ENCODE assay signal across 1 mouse cellular context in genomic region chr1:52142117-52142516, GRCm38 (mm10).
TF ChIP-seq lines count a peak whose summit lies in the region.

No protein-coding gene starts in this region.

TF ChIP-seq in CH12.LX, 34 proteins besides CTCF, POLR2A, EP300 and RAD21 (continued from another document):
- peak; percentile 71 for TF ChIP-seq MXI1 (IDR thresholded peaks at IDR 0.05; ENCODE audit: low read depth, low read length)
- TF ChIP-seq MAZ (IDR thresholded peaks at IDR 0.05; ENCODE audit: low read depth, low read length), result no peak
- TF ChIP-seq IRF4 (IDR thresholded peaks at IDR 0.05; ENCODE audit: low read depth, low read length), result no peak
- no peak for TF ChIP-seq ZNF384 (IDR thresholded peaks at IDR 0.05; ENCODE audit: low read depth, low read length)
- no peak for TF ChIP-seq USF1 (IDR thresholded peaks at IDR 0.05; ENCODE audit: low read depth, low read length)
- TF ChIP-seq CHD1 (IDR thresholded peaks at IDR 0.05; ENCODE audit: low read depth, low read length), result no peak
- TF ChIP-seq MAX (IDR thresholded peaks at IDR 0.05; ENCODE audit: low read length), result no peak
- no peak for TF ChIP-seq ELF1 (IDR thresholded peaks at IDR 0.05; ENCODE audit: low read depth, low read length)
- no peak for TF ChIP-seq NELFE (IDR thresholded peaks at IDR 0.05; ENCODE audit: low read depth, low read length)
- no peak for TF ChIP-seq TCF12 (IDR thresholded peaks at IDR 0.05; ENCODE audit: low read depth, low read length)
- TF ChIP-seq PAX5 (IDR thresholded peaks at IDR 0.05; ENCODE audit: low read length), result no peak
- no peak for TF ChIP-seq UBTF (IDR thresholded peaks at IDR 0.05; ENCODE audit: low read depth, low read length)
- no peak for TF ChIP-seq ZKSCAN1 (IDR thresholded peaks at IDR 0.05; ENCODE audit: borderline replicate concordance, low read depth, low read length)
- no peak for TF ChIP-seq JUN (IDR thresholded peaks at IDR 0.05; ENCODE audit: insufficient read depth, low read depth, low read length)
- 0 out of 2 replicates have a peak, but pooled peaks have one; percentile 8 for TF ChIP-seq SIN3A (IDR thresholded peaks at IDR 0.05; ENCODE audit: low read length)
- TF ChIP-seq MYC (IDR thresholded peaks at IDR 0.05; ENCODE audit: low read depth, low read length), result peak; percentile 42; the same call in 1 of the 2 replicates
- no peak for TF ChIP-seq KAT2A (IDR thresholded peaks at IDR 0.05; ENCODE audit: insufficient replicate concordance, low read length)
- TF ChIP-seq TBP (conservative IDR thresholded peaks at IDR 0.05; ENCODE audit: low read depth, low read length), result no peak
- TF ChIP-seq MEF2A (IDR thresholded peaks at IDR 0.05; ENCODE audit: borderline replicate concordance, low read depth, low read length), result no peak
